Mouse (Mus musculus) natural killer cell, adult 2 months (primary cell): ENCODE measurements around the gene Fkrp.

Experiments
- DNase-seq, 2 experiments: peaks; one replicate each; pipeline ENCODE4 v3.0.0; 2022; ENCODE audit warnings: low spot score in 2 of 2

Gene Fkrp

GRCm38 (mm10) chr7:16837916-16838803, 21.6 kb upstream of the Fkrp start:
- DNase-seq, result no peak

GRCm38 (mm10) chr7:16830449-16830848, 13.9 kb upstream of the Fkrp start:
- DNase-seq, result no peak

GRCm38 (mm10) chr7:16827274-16827673, 10.7 kb upstream of the Fkrp start:
- DNase-seq, result peak in 1 of 2 experiments; percentile 48

GRCm38 (mm10) chr7:16826571-16826970, 10.0 kb upstream of the Fkrp start:
- no peak for DNase-seq

- peak in 1 of 2 experiments; percentile 75 for DNase-seq
Observed at GRCm38 (mm10) chr7:16825785-16826184, 9.3 kb upstream of the Fkrp start.

- no peak for DNase-seq
Observed at GRCm38 (mm10) chr7:16823734-16824133, 7.2 kb upstream of the Fkrp start.

- DNase-seq, result no peak
Observed at GRCm38 (mm10) chr7:16821669-16822101, 5.2 kb upstream of the Fkrp start.

- DNase-seq, result no peak
Observed at GRCm38 (mm10) chr7:16821091-16821490, 4.6 kb upstream of the Fkrp start.

- no peak for DNase-seq
Observed at GRCm38 (mm10) chr7:16820271-16820763, 3.8 kb upstream of the Fkrp start.

GRCm38 (mm10) chr7:16819794-16820193, 3.3 kb upstream of the Fkrp start:
- no peak for DNase-seq

GRCm38 (mm10) chr7:16817693-16818092, 1.2 kb upstream of the Fkrp start:
- no peak for DNase-seq

GRCm38 (mm10) chr7:16816078-16816474, 456 bp downstream of the Fkrp start:
- DNase-seq, result peak; percentile 50 to 61

- DNase-seq, result no peak
Observed at GRCm38 (mm10) chr7:16815351-16815941, 1.1 kb downstream of the Fkrp start, which contains the start of gene Strn4. Gene Strn4 (plus strand): TSS chr7:16815889.

- DNase-seq, result no peak
Observed at GRCm38 (mm10) chr7:16812505-16812904, 4.0 kb downstream of the Fkrp start.

GRCm38 (mm10) chr7:16811649-16812070, 4.9 kb downstream of the Fkrp start:
- no peak for DNase-seq

GRCm38 (mm10) chr7:16810920-16811648, 5.4 kb downstream of the Fkrp start:
- no peak for DNase-seq

- DNase-seq, result no peak
Observed at GRCm38 (mm10) chr7:16810399-16810919, 6.1 kb downstream of the Fkrp start.

GRCm38 (mm10) chr7:16809739-16810138, 6.8 kb downstream of the Fkrp start:
- DNase-seq, result peak; percentile 19 to 43

GRCm38 (mm10) chr7:16808647-16809046, 7.9 kb downstream of the Fkrp start:
- DNase-seq, result no peak

- DNase-seq, result no peak
Observed at GRCm38 (mm10) chr7:16807936-16808335, 8.6 kb downstream of the Fkrp start.

- DNase-seq, result peak in 1 of 2 experiments; percentile 23
Observed at GRCm38 (mm10) chr7:16804409-16805028, 12.0 kb downstream of the Fkrp start.
